Mouse (Mus musculus): Measurements from ENCODE around the gene Prpsap1.
A peak's percentile ranks its signal among the peaks of the same experiment; 100 is the strongest.

Prpsap1 gene

DNA sequence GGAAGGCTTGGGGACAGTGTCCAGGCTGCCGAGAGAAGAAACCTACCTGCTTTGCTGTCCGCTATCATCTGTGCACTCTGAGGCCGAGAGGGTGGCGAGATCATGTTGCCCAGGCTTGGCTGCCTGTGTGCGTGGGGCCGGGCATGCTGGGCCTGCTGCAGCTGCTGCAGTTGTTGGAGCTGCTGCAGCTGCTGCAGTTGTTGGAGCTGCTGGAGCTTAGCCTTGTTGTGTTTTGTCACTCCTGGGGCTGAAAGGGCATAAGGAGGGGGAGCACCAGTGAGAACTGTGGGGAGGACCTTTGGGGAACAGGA is 51.2 kb downstream of the Prpsap1 start:
- no peak for DNase-seq

DNA sequence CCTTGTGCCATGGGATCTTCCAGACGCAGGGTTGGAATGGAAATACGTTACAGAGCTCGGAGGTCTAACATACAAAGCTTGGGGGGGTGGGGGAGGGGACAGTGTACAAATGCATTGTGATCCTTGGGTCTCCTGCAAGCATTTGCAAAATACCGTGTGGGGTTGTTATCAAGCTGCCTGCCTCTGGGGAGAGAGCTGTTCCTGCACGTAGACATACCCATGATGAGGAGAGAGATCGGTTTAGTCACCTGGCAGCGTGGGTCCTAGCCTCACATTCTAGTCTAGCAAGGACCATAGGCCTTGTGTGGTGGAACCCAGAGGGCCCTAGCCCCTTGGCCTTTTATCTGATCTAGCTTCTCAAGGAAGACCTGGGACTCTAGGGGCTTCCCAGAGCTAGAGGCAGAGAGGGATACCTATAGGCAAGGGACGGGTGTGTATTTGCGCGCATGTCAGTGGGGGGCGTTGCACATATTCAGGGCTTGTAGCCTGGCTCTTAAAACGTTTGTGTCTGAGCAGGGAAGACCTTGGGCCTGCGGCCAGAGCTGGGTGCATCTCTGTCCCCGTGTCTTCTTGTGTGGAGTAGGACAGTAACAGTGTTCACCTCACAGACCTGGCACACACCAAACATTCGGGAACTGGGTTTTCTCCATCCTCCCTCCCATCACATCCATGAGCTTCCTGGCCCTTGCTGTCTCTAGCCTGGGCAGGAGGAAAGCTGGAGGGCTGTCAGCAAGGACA is 51.7 kb downstream of the Prpsap1 start:
- DNase-seq = no peak

DNA sequence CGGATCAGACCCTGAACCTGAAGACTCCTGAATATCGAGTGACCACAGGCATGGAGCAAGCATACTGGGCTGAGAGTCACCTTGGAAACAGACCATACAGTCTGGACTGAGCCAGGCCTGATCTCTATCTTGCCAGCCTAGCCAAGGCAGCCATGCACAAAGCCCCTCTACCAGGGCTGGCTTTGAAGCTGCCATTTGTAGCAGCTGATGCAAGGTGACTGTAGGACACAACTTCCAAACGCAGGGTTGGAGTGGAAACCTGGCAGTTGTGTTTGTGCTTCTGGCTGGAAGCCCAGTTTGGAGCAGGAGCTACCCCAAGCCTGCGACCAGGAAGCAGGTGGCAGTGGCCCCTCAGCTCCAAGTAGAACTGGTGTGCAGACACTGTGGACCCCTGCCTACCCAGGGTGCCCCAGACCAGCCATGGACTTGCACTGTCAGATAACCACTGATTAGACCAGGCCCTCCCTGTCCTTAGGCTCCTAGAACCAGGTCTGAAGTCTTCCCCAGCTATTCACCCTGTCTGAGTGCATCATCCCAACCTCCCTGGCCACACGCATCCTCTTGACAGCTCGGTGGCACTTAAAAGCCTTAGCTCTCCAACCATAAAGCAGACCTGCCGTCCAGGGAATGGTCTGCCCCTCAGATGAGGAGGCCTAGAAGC is 53.5 kb downstream of the Prpsap1 start:
- DNase-seq = no peak

DNA sequence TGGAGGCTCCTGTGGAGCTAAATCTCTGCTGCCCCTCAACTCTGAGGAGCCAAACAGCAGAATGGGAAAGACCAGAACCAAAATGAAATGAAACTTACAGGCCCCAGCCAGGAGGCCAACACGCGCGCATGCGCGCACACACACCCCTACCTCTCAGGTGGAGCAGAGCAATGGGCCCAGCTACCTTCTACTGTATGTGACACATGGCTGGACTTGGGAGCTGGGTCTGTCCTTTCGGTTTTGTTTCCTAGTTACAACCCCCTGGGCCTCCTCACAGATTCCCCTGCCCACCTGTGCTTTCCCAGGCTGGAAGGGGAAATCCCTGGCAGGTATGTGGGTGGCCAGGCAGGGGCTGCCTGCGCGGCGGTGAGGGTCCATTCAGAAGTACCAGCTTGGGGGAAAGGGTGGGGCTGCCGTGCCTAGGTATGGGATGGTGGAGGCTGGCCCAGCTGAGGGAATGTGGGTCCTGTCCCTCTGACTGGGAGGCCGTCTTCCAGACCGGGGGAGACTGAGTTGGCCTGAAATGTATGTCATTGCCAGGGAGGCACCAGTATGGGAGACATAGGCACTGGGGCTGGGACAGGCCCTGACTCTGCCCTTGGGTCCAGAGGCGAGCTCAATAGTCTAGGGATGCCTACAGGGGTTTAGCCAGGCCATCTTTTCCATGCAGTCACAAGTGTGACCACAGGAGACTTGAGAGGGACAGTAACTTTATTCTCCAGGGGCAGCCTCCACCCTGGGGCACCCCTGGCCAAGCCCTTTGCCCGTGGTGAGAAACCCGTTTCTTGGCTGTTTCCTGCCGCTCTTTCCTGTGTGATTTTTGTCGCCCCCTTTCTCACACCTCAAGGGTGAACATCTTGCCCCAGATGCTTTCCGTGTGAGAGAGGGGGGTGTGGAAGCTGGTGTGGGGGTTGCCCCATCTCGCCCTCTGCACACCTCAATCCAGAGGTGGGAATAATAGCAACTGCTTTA is 54.4 kb downstream of the Prpsap1 start:
- no peak for DNase-seq

DNA sequence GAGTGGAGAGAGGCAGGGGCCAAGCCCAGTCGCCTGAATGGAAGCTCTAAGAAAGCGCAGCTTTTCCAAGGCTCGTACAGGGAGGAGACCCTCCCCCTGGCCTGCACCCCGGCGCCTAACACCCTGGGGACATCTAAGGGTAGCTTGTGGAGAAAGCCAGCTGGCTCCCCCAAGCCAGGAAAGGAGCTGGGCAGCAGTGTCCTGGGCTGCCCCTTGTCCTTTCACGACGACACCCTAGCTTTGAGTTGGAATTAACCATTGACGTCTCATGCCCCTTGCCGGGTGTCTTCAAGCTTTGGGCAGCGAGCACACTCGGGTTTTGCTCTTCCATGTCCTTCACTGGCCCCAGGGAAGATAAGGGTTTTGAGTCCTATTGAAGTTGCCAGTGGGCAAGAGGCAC is 56.5 kb downstream of the Prpsap1 start:
- no peak for DNase-seq

DNA sequence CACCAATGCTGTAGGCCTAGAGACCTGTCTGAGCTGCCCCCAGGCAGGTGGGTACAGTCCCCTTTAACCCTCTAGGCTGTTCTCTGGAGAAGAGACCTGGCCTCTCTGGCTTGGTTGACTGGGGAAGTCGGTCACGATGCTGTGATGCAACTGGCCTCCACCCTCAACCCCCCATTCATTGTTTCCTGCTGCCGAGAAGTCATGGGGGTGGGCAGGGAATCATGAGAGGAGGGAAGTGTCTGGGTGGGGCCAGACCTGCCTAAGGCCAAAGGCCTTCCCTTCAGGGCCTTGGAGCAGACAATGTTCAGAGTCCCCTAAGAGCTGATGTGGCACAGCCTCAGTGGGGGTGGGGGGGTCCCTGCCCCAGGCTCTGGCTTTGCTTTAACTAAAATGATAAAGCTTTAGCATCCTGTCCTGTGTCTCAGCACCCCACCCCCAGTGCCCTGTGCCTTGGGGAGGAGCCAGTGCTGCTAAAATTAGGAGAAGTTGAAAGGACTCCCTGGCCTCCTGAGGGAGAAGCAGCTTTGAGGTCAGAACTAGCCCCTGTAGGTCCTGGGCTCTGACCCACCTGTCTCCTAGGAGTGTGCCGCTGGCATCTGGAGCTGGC is 57.2 kb downstream of the Prpsap1 start:
- DNase-seq = no peak

DNA sequence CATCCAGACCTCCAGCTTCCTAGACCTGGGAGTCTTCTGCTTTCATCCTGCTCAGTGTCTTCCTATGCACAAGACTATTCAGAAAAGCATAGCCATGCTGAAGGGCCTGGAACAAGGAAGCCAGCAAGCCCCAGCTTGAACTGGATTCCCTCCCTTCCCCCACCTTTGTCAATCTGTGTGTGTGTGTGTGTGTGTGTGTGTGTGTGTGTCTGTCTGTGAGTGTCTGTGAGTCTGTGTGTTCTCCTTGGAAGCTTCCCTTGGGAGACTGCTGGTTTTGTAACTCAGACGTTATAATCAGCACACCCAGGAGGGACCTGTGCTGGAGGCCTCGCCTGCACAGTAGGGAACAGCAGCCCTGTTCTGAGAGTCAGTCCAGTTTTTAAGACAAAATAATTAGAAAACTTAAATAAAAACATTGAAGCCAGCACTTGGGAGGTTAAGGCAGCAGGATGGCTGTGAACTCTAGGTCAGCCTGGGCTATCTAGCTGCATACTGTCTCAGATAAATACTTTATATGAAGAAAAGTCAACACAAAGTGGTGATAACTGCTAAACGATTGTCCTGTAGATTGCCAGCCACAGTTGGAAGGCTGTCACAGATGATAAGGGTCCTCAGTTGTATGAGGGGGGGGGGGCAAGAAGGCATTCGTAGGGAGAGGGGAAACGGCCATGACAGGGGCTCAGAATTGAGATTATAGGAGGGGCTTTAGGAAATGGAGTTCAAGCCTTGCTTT is 57.8 kb downstream of the Prpsap1 start:
- no peak for DNase-seq

DNA sequence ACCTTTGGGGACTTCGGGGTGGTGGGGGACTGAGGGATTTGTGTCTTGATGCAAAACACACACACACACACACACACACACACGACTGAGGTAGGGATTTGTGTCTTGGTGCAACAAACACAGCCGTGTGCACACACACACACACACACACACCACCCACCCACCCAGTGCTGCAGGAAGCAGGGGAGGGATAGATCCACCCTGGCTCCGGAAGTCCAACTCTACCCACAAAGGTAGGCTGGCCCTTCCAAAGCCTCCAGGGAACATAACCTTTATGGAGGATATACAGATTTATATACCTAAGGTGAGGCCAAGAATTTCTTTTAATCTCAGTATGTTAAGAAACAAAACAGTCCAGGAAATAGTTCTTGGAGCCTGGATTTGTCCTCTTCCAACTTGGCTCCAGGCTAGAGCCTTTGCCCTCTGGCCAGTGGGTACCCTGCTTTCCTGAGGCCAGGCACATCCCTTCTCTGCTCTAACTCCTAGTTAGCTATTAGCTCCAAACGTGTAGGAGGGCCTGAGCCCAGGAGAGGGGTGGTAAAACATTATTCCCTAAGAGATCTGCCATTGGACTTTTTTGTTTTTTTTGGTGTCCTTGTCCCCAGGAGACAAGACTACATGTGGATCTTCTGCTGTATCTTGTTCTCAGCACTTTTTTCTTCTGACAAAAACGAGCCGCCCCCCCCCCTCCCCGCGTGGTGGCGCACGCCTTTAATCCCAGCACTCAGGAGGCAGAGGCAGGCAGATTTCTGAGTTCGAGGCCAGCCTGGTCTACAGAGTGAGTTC is 58.8 kb downstream of the Prpsap1 start:
- no peak for DNase-seq

DNA sequence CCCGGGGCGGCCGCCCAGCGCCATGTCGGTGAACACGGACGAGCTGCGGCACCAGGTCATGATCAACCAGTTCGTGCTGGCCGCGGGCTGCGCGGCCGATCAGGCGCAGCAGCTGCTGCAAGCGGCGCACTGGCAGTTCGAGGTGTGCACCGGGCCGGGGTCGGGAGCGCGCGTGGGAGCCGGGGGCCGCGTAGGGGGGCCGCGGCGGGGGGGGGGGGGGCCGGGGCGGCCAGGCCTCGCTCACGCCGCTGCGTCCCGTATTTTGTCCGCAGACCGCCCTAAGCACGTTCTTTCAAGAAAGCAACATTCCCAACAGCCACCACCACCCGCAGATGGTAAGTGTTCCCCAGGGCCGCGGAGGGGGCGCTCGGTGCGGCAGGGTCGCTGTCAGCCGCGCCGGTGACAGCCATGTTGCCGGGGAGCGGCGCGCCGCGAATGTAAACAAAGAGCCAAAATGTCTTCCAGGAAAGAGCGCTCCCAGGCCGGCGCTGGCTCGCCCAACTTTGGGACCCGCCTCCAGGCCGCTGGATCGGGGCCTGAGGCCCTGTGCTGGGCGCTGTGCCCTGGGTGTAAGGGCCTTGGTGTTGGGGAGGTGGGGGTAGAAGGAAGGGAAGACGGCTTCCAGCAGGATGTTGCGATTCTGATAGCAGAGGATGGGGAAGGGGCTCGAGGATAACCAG is 59.6 kb downstream of the Prpsap1 start:
- DNase-seq = peak; percentile 77

DNA sequence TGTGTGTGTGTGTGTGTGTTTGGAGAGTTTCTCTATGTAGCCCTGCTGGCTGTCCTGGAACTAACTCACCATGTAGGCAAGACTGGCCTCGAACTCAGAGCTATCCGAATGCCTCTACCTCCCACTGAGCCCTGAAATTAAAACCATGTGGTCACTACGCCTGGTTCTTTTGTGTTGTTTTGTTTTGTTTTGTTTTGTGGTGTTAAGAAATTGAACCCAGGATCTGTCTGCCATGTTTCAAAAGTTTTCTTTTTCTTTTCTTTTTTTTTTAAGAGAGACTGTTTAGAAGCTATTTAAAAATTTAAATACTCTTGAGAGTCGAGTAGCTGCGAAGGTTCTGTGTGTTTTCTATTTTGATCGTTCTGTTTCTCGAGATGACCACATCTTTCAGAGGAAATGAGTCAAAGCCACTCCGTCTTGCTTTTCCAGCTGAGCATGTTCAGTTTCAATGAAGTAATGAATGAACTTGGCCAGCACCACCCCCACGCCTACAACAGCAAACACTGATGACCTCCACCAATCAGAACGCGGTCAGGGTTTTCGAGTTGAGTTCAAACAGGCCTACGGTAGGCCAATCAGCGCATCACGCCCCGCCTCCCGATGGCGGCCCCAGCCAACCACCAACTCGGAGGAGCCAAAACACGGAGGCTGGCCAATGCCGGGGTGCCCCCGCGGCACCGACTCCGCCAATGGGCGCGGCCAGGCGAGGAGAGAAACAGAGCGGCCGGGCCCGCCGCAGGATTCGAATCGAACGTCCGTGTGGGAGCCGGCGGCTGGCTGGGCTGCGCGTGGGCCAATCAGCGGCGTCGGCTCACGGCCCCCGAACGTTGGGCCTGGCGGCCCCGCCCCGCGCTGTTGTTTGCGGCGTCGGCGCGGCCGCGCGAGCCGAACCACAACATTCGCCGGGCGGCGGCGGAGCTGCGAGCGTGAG is 60.4 kb downstream of the Prpsap1 start, which contains the start of gene Ubald2:
Gene Ubald2, plus strand, starts transcription at position 739 of the 931 bp plus-strand sequence.
- peak; percentile 100 for DNase-seq

DNA sequence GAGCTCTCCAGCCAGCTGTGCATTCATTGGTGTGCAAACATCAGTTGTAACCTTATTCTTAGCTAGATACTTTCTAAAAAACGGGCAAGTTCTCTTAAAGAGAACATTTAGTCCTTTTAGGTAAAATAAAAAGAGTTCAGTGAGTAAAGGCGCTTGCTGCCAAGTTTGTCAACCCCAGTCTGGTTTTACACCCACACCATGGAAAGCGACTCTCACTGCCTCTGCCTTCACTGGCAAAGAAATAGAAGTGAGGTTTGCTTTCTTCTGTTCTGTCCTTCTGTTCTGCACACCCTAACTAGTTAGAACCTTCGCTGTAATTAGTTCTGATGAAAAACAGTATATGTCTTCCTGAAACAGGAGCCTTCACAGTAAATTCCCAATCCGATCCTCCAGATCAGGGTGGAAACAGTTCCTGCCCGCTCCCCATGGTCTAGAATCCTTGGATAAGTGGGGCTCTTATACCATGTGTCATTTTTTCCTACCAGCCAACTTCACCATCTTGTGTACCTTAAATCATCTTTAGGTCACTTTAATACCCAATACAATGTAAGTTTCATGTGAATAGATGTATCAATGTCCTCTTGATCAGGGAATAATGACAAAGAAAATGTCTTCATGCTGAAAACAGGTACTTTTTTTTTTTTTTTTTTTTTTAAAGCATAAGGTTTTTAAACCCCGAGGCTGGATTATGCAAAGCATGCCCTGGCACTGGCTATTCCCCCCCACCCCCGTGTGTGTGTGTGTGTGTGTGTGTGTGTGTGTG is 61.2 kb downstream of the Prpsap1 start:
- no peak for DNase-seq

DNA sequence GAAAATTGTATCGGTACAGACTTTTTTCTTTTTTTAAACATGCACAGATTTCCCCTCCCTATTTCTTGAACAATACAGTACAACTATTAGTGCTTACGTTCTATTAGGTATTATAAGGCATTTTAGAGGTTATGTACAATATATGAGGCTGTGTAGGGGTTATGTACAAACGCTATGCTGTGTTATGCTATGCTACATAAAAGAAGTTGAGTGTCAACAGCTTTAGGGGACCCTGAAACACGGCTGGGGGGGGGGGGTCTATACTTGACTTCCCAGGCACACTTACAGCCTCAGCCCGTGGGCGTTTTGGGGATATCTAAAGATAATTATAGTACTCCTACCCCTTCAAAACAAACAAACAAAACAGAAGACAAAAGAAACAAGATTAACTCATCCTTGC is 61.9 kb downstream of the Prpsap1 start:
- no peak for DNase-seq

DNA sequence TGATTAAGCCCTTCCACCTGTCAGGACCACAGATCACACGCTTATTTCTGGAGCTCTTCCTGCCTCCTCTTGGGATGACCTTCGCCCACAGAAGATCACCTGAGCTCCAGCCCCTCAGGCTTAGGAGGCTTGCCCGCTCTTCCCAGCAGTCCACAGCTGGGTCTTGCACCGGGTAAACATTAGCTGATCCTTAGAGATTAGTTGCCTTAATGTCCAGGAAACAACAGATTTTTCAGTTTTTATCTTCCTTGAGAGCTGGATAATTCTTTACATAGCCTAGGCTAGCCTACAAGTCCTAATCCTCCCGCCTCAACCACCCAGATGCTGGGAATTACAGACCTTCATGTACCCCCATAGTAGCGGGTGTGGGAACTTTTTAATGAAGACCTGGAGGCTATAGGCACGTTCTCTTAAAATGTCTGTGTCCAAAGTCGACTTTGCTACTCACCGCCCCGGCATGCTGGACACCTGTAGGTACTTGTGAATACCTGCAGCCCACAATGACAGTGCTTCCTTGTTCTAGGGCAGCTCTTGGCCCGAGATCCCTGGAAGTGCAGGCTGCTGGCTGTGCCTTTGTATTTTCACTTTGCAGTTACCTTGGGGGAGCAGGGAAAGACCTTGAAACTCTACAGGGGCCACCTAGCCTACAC is 62.4 kb downstream of the Prpsap1 start:
- no peak for DNase-seq

DNA sequence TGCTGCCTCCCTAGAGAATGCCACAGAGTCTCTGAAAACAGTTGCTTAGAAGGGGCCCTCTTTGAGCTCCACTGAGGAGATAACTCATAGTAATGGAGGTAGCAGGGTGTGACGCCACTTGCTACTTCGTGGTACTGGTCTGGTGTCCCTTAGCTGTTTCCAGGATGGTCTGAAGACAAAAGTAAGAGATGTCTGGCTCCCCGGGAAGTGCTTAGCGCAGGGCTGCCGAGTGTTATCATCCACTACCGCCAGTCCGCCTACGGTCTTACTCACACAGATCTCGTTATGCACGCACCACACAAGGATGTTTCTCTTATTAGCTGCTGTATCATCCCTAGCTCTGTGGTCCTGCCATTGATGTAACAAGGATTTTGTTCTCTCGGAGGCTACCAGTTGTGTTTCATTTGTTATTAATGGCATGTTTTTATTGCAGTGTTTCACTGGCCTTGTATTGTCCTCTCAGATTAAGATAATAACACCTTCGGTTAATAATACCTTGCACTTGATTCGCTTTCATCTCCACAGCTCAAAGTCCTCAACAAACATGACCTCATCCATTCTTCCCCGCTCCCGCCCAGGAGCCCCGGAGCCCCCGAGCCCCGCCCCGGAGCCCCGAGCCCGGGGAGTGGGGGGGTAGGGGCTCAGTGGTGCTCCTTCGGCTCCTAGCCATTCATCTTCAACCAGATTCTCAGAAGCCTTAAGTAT is 63.1 kb downstream of the Prpsap1 start:
- DNase-seq = no peak

DNA sequence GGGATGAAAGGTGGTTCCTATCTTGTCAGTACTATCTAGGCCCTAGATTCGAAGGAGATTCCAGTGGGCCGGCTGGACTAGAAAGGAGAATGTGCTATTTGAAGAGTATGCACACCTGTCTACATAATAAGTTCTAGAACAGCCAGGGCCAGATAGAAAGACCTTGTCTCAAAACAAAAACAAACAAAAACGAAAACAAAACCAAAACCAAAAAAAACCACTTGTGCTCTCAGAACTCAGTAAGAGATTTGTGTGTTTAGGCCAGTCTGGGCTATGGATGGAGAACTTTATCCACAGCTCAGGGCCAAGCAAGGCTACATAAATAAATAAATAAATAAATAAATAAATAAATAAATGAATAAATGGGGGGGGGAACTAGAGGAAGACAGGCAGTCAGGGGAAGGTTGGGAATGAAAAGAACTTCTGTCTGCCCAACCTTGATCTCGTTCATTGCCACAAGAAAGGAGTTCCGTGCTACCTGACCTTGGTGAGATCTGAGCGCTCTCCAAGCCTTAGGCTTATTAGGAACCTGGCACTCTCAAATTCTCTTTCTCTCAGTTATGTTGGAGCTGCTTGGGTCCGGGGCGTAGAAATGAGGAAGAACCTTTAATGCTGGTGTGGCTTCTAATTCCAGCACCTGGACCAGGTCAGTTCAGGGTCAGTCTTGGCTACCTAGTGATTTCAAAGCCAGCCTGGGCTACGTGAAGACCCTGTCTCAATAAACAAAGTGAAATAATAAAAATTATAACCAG is 64.0 kb downstream of the Prpsap1 start:
- DNase-seq = no peak

DNA sequence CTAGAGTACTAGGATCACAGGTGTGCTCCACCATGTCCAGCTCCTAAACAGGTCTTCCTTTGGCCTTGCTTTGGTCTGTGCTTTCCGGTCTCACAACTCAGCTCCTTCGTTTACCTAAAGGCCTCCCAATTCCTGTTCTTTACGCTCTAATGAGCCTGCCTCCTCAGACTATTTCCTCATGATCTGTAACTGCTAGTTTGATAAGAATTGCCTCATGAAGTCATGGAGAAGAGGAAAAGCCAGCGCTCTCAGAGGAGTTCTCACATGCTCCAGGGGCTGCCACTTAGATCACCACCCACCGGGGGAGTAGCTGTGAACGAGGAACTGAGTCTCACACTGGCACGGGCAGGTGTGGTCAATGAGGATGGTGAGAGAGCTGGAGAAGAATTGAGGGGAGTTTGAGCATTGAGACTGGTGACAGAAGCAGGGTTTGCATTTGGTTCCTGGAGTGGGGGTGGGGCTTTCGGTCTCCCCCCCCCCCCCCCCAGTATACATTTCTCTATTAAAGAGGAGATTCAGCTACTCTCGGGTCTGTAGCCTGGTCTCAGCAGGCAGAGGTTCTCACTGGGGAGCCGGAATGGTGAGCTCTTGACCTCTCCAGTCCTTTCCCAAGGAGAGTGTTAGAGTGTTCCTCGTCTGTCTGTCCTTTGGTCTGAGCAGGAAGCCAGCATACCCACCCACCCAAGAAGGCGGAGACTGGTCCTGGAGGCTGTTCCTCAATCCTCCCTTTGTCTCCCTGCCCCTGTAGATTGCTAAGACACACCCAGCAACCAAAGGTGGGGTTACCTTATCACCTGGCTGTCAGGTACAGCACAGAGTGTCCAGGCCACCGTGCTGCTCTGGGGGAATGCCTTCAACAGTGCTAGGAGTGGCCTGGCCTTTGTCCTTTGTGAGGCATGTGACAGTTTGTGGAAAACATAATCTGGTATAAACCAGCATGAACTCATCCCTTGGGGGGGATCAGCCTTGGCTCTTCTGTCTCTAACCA is 64.8 kb downstream of the Prpsap1 start:
- no peak for DNase-seq

Measured in retina, postnatal 1 day (tissue).